Mouse (Mus musculus) liver, postnatal 0 days (tissue): ENCODE data around the gene Slc9a6. TPM values are rescaled to one million over a fixed set of nuclear protein-coding genes. Genes with fewer than 3 reads are reported as not detected.

Source experiments
- ATAC-seq: fragments of 200-750 bp; cut with Nextera tagmentation; 2 replicates; pipeline ENCODE4 v1.8.0; 2017; ENCODE audit warnings: mild to moderate bottlenecking, moderate library complexity
- DNase-seq: peaks from one replicate; pipeline ENCODE4 v3.0.0-alpha.2; 2016
- H3K27ac ChIP-seq: fragments of 300-500 bp; sonication (generic); 2 replicates; pipeline ENCODE4 v1.5.1; 2014; ENCODE audit warnings: antibody characterized with exemption, moderate library complexity, mild to moderate bottlenecking, low read depth
- H3K27me3 ChIP-seq: fragments of 300-500 bp; sonication (generic); 2 replicates; pipeline ENCODE4 v1.6.1; 2014; ENCODE audit warnings: low read length, control low read depth, mixed read lengths; ENCODE audit not compliant: insufficient read depth
- H3K36me3 ChIP-seq: fragments of 300-500 bp; sonication (generic); replicated peaks from 2 replicates; pipeline ENCODE4 v1.6.1; 2014; ENCODE audit warnings: mild to moderate bottlenecking, control low read depth, low read length, moderate library complexity, mixed read lengths; ENCODE audit not compliant: insufficient read depth
- H3K4me1 ChIP-seq: fragments of 300-500 bp; sonication (generic); 2 replicates; pipeline ENCODE4 v1.6.1; 2014; ENCODE audit warnings: antibody characterized with exemption, mild to moderate bottlenecking, control low read depth; ENCODE audit not compliant: insufficient read depth
- H3K4me2 ChIP-seq: fragments of 300-500 bp; sonication (generic); 2 replicates; pipeline ENCODE4 v1.6.1; 2014; ENCODE audit warnings: low read depth, mild to moderate bottlenecking, low read length, moderate library complexity, mixed read lengths
- H3K4me3 ChIP-seq: fragments of 300-500 bp; sonication (generic); 2 replicates; pipeline ENCODE4 v1.5.1; 2014; ENCODE audit warnings: low read depth, low read length
- H3K9ac ChIP-seq: fragments of 300-500 bp; sonication (generic); replicated peaks from 2 replicates; pipeline ENCODE4 v1.6.1; 2014; ENCODE audit warnings: mild to moderate bottlenecking, moderate library complexity
- H3K9me3 ChIP-seq: fragments of 300-500 bp; sonication (generic); 2 replicates; pipeline ENCODE4 v1.6.1; 2016; ENCODE audit warnings: mild to moderate bottlenecking, control low read depth, low read length, mixed read lengths
- CTCF ChIP-seq: sonication (generic); IDR thresholded peaks from 2 replicates; pipeline ENCODE4 v1.5.1; 2016; ENCODE audit warnings: antibody characterized with exemption, low read depth
- EP300 ChIP-seq: IDR thresholded peaks from 2 replicates; pipeline ENCODE4 v1.6.1; 2016; ENCODE audit warnings: antibody characterized with exemption, low read depth, mild to moderate bottlenecking
- WGBS: fragments of 180-500 bp; shearing (Covaris S2); extraction: QIAGEN DNeasy Blood & Tissue Kit; methylation state at CpG from one replicate; pipeline ENCODE4 v1.1.7; 2014; ENCODE audit not compliant: insufficient replicate concordance; 5-methylcytosine and 5-hydroxymethylcytosine counted together
- polyA plus RNA-seq: library from polyadenylated mRNA; unstranded; fragments of >200 nt; fragmentation: Nextera tagmentation; extraction: Ambion mirVana; gene quantifications from 2 replicates; pipeline ENCODE4 v1.2.1, GENCODE M21; 2015

Slc9a6 gene
- polyA plus RNA-seq, 1 experiment from 2014 or later, result 3.7 TPM

DNA sequence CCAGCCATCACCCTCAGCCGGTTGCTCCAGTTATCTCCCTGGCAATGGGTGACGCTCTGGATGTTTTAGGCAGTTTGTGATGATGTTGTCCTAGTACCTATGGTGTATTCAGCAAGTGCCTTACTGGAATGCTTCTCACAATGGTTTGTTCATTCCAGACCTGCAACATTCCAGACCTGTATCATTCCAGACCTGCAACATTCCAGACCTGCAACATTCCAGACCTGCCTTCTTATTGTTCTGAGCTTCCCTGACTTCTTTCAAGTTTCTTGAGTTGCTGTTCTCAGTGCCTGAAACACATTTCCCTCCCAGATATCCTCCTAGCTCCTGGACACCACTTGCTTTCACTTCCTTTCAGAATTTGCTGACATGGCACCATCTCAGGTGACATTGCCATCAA lies 85.0 kb downstream of the Slc9a6 start:
- H3K27me3 ChIP-seq, result no peaks in the 10 kb centered on the region
- DNase-seq (no peak), ATAC-seq (no peak)
- no peak overlapping the region for H3K4me2 ChIP-seq
- no peaks in the 10 kb centered on the region for H3K9me3 ChIP-seq
- TF ChIP-seq EP300, result no peak
- no peak for TF ChIP-seq CTCF
- H3K27ac ChIP-seq, result no peak overlapping the region
- no peak overlapping the region for H3K9ac ChIP-seq
- 83% methylated on average over 2 of the region's 2 CpGs for WGBS
- H3K36me3 ChIP-seq, result no peaks in the 10 kb centered on the region
- no peak overlapping the region for H3K4me3 ChIP-seq
- H3K4me1 ChIP-seq, result no peaks in the 10 kb centered on the region

- WGBS, result 86% methylated on average over 6 of the region's 6 CpGs
- no peak for TF ChIP-seq CTCF
- no peak for TF ChIP-seq EP300
- H3K27ac ChIP-seq, result no peak overlapping the region
- no peak overlapping the region for H3K9ac ChIP-seq
- H3K27me3 ChIP-seq, result no peaks in the 10 kb centered on the region
- no peaks in the 10 kb centered on the region for H3K4me1 ChIP-seq
- H3K9me3 ChIP-seq, result no peaks in the 10 kb centered on the region
- no peaks in the 10 kb centered on the region for H3K36me3 ChIP-seq
- DNase-seq (no peak), ATAC-seq (no peak)
- H3K4me2 ChIP-seq, result no peak overlapping the region
- no peak overlapping the region for H3K4me3 ChIP-seq
These were observed 87.7 kb downstream of the Slc9a6 start for GRCm38 (mm10) chrX:56697199-56697780.

DNA sequence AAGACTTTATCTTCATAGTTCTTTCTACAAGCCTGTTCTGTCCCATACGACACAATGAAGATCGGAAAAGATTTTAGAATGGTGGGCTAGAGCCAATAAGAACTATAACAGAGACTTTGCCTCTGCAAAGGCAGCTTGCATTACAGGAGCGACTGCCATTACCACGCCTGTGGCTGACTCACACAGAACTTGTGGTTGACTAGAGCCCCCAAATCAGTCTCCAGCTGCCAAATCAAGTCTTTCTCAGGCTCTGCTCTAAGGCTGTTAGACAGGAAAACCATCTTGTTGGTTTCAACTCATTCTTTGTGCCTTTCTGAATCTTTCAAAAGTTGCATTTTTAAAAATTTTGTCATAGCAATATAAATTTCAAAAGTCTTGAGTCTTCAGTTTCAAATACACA lies 88.3 kb downstream of the Slc9a6 start:
- Histone ChIP-seq H3K9me3 (no peaks in the 10 kb centered on the region), H3K4me3 (no peak overlapping the region), H3K36me3 (no peaks in the 10 kb centered on the region), H3K27me3 (no peaks in the 10 kb centered on the region), H3K4me1 (no peaks in the 10 kb centered on the region), H3K27ac (no peak overlapping the region), H3K9ac (no peak overlapping the region), H3K4me2 (no peak overlapping the region)
- 57% methylated on average over 4 of the region's 4 CpGs for WGBS
- TF ChIP-seq CTCF, result no peak
- TF ChIP-seq EP300, result no peak
- DNase-seq, result no peak
- no peak for ATAC-seq

- no peak overlapping the region for H3K4me2 ChIP-seq
- no peaks in the 10 kb centered on the region for H3K27me3 ChIP-seq
- 72% methylated on average over 3 of the region's 3 CpGs for WGBS
- no peaks in the 10 kb centered on the region for H3K4me1 ChIP-seq
- H3K4me3 ChIP-seq, result no peak overlapping the region
- no peak for DNase-seq
- no peak for ATAC-seq
- no peak for TF ChIP-seq EP300
- TF ChIP-seq CTCF, result no peak
- no peak overlapping the region for H3K27ac ChIP-seq
- H3K36me3 ChIP-seq, result no peaks in the 10 kb centered on the region
- H3K9me3 ChIP-seq, result no peaks in the 10 kb centered on the region
- H3K9ac ChIP-seq, result no peak overlapping the region
These were observed 91.7 kb downstream of the Slc9a6 start for GRCm38 (mm10) chrX:56701261-56701660.

DNA sequence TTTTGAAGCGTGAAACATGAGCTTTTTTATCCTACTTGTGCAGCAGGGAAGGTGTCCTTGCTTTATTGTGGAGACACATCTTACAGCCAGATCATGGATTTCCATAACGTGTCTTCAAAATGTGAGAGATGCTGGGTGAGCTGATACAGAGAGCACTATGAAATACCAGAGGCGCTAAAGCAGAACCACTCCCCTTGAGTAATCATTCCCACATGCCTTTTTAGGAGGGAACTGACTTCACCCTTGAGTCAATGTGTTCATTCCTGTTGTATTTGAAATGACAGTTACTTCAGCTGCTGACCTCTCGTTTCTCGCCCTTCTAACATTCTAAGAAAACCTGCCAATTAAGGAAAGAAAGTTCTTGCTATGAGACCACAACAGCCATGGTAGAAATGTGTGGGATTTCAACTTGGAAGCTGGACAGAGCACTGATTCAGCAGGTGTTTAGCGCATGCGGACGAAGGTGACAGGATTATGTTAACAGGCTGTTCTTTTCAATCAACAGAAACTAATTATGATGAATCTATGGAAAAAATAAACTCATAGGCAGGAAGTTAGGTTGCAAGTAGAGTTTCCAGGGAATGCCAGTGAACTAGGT lies 94.5 kb downstream of the Slc9a6 start:
- no peaks in the 10 kb centered on the region for H3K9me3 ChIP-seq
- TF ChIP-seq CTCF, result no peak

GRCm38 (mm10) chrX:56708592-56709370 lies 99.2 kb downstream of the Slc9a6 start:
- Histone ChIP-seq H3K9me3 (no peaks in the 10 kb centered on the region), H3K36me3 (no peaks in the 10 kb centered on the region), H3K4me1 (no peaks in the 10 kb centered on the region), H3K27me3 (no peaks in the 10 kb centered on the region), H3K9ac (no peak overlapping the region), H3K4me2 (no peak overlapping the region), H3K4me3 (no peak overlapping the region), H3K27ac (no peak overlapping the region)
- ATAC-seq, result no peak
- no peak for TF ChIP-seq EP300
- no peak for TF ChIP-seq CTCF
- WGBS, result 64% methylated on average over 6 of the region's 6 CpGs
- DNase-seq, result no peak

More for the DNA sequence above, 94.5 kb downstream of the Slc9a6 start:
- DNase-seq (no peak), ATAC-seq (no peak)
- H3K36me3 ChIP-seq, result no peaks in the 10 kb centered on the region
- no peaks in the 10 kb centered on the region for H3K4me1 ChIP-seq
- H3K4me3 ChIP-seq, result no peak overlapping the region
- no peak overlapping the region for H3K27ac ChIP-seq
- WGBS, result 71% methylated on average over 8 of the region's 8 CpGs
- H3K27me3 ChIP-seq, result no peaks in the 10 kb centered on the region
- H3K4me2 ChIP-seq, result no peak overlapping the region
- H3K9ac ChIP-seq, result no peak overlapping the region
